Mouse (Mus musculus): ENCODE measurements at regions not wholly inside any gene's neighbourhood (a gene's known extent, or its start where the extent isn't known, plus 50 kb on each side); places are given as distances from the start of the nearest gene placed in this dataset.

DNA sequence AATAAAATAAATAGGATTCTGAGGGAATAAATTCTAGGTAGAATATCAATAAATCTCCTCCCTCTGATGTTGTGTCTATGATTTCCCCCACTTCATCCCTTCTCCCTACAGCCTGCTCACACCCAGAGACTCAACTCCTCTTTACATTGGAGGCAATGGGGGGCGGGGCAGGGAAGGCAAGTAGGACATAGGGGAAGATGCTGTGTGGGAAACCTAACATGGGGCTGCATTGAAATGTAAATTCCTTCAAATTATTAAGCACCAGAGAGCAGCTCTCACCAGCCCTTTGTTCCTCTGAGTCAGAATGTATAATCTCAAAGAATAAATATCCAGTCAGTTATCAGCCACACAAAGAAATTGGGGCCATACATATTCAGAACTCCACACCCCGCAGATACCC is 91.6 kb downstream of the Nuf2 start:
- DNase-seq (ENCODE audit: low spot score in 2 of 2): no peak

DNA sequence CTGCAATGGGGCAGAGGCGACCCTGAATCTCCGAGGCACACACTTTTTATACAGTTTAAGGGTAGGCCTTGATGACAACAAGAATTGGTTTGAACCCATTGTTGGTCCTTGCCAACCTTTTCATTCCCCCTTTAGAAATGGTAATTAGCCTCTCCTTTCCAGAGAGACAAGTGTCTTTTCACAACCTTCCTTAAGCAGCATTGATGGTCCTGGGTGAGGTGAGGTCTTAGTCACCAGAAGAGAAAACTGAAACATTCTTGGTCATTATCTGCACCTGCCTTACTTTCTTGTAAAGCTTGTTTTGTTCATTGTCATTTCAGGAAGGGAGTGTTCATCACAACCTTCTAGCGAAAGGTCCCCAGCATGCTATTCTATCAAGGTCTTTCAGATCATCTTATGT is 93.3 kb downstream of the Nuf2 start:
- no peak for DNase-seq (ENCODE audit: low spot score in 2 of 2)

DNA sequence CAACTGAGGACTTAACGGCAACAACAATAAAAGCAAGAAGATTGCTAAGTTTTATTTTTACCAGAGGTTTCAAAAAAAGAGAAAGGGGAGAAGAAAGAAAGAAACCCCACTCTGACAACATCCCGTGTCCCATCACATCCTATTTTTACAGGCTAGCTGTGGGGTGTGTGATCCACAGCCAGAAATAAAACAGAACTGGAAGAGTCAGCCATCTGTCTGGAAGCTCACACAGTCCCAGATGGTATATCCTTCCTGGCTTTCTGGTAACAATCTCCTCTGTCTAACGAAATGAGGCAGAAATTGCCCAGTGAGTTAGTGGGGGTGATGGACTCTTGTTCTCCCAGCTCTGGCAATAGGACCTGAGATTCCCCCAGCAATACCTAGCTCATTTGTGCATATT is 108.9 kb downstream of the Nuf2 start:
- peak; percentile 69 to 83 for DNase-seq (ENCODE audit: low spot score in 2 of 2)

DNA sequence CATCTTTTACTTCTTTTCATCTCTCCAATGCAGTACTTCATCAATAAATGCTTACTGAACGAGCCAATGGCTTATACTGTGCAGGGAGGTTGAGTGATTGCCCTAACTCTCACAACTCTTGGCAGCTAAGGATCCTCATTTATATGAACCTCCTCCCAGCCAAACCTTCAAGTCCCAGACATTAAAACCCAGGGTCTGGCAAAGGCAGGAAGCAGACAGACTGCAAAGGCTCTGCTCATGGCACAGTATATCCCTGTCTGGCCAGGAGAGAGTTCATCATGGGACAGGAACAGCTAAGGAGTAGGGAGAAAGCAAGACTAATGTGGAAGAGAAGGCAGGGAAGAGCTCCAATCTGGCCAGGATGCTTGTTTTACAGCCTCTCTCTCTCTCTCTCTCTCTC is 109.6 kb downstream of the Nuf2 start:
- no peak for DNase-seq (ENCODE audit: low spot score in 2 of 2)

DNA sequence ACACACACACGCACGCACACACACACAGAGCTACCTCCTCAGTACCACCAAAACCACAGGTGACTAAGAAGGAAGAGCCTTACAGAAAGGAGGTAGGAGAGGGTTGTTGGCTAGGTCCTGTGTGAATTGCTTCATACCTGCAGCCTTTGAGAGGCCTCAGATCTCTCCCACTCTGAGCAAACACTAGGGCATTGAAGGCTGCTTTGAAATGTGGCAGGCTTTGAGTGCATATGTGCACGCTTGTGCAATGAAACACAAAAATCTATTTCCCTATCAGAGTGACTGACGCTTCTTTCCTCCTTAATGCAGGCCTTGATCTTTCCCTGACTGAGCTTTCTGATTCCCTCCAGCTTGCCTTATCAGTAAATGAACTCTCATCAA is 112.6 kb downstream of the Nuf2 start:
- no peak for DNase-seq (ENCODE audit: low spot score in 2 of 2)

DNA sequence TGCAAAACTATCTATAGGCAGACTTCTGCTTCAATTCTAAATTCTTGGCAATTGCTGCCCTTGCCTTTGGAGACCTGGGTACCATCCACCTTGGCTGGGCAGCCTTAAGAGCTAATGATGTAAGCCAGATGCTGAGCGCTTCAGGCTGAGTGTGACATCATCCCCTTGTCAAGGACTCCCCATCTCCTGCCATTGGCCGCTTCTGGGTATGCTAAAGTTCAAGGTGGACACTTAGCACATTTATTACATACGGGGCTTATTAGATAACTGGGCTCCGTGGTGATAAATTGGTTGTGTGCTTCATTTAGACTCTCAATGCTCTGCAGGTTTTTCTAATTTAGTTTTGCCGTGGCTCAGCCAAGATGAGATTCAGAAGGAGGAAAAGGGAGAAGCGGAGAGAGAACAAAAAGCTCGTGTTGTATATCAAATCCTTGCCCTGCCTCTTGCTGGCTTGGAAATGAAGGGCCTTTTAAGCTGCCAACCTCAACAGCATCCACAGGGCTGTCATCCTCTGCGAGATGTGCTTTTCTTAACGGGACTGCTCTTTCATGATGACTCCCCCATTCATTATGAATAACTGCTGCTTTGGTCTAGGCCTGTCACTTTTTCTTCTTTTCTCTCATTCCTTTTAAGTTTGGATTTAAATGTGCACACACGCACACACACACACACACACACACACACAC is 113.1 kb downstream of the Nuf2 start:
- no peak for DNase-seq (ENCODE audit: low spot score in 2 of 2)

DNA sequence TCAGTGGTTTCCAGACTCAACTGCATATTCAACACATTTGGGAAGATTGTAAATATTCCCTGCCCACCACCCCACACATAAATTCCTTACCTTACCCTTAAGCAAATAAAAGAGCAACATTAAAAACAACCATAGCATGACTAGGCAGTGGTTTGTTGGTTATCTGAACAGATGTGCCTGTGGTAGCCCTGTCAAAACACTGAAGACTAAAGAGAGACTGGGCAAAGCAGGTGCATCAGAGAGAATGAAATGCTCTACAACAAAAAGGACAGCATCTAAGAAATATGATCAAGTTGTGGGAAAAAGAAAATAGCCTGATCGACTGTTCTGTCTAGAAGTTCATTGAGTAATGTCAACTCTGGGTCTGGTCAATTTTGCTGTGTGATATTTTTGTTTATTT is 114.6 kb downstream of the Nuf2 start:
- DNase-seq (ENCODE audit: low spot score in 2 of 2): no peak

DNA sequence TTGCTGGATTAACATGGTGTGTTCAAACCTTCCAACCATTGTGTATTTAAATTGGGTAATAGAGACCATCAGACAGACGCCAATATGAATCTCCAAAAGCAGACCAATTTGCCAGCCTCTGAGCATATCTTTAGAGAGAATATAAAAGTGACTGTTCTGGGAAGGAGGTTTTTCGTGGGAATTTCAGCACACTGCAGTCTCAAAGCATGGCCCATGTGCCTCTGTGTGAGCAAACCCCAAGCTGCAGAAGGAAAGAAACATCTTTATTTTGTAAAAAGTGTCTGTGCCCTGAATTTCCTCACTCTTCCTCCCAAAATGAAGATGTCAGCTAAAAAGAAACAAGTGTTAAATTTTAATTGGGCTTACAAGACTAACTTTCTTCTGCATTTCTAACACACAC is 123.1 kb downstream of the Nuf2 start:
- DNase-seq (ENCODE audit: low spot score in 2 of 2): no peak

DNA sequence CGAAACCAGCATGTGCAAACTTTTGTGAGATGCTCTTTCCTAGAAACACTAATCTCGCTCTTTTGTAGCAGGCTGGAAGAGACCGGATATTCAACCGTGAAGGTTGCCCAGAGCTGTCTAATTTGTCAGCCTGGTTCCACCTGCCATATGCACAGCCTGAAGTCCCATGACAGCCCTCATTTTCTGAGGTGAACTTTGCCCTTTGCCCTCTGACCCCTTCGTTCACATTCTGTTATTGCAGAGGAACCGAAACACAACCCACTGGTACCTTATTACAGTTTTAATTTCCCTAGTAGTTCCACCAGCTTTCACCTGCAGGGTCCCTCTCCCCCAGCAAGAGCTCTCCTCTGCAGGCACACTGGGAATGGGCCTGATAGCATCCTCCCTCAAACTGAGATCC is 130.4 kb downstream of the Nuf2 start:
- no peak for DNase-seq (ENCODE audit: low spot score in 2 of 2)

DNA sequence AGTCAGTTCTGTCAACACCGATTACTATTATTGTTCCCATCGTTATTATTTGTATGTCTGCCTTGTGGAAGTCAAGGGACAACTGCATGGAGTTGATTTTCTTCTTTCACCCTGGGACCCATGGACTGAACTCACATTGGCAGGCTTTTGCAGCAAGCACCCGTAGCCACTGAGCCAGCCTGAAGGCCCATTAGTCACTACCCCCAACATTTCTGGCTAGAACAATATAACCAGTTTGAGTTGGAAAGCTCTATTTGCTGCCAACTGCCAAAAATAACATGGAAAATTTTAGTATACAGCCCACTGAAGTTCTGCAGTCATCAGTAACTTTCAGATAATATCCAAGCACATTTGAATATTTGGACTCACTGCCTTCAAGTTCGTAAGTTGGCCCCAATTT is 133.9 kb downstream of the Nuf2 start:
- no peak for DNase-seq (ENCODE audit: low spot score in 2 of 2)

DNA sequence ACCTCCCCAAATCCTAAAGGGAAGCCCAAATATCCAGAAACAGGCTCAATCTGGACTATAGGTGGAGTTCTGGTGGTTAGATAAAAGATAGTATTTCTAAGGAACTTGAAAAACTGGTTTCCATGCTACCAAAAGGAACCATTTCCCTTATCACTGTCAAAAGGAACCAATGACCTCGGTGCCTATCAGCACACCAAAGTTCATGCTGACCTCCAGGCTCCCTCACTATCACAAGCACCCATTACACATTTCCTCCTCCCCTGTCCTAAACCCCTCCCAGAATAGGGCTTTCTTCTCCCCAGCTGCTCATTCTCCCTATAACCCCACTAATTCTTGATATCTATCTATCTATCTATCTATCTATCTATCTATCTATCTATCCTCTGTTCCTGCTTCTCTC is 144.2 kb downstream of the Nuf2 start:
- no peak for DNase-seq (ENCODE audit: low spot score in 2 of 2)

DNA sequence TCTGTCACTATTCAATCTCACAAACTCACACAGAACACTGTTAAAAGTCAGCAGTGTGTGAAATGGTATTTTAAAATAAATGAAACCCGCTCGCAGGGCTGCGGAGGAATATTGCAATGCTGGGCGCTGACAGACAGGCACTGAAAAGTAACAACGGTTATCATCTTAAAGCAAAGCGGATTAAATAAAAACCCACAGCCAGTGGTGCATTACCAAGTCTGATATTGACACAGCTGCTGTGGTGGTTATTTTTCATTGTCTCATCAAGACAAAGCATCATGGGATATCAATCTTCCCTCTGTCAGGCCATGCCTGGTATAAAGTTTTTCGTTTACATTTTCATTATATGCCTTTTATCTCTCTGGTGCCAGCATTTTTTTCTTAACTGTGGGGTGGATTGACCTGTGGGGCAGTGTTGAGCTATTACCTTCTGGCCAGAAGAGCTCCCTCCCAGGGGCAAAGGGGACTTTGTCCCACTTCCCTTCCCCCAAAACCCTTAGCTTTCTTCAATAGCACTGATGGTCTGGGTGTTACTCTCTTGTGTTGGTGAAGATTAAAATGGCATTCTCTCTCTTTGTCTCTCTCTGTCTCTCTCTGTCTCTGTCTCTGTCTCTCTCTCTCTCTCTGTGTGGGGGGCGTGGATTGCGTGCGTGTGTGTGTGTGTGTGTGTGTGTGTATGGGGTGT is 145.4 kb downstream of the Nuf2 start:
- no peak for DNase-seq (ENCODE audit: low spot score in 2 of 2)

DNA sequence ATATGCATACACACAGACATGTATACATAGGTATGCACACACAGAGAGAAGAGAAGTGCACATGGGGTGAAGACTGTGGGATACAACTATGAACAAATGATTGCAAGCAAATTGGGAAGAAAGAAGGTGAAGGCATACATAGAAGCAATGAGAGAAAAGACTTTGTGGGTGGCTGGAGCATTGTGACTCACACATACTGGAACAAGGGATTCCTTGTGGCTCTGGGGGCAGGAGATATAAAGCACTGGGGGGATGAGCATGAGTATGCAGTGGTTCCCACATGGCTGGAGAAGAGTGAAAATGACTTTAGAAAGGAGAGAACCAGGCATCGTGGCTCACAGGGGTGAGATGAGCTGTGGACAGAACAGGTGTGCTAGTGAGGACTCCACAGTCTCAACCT is 156.6 kb downstream of the Nuf2 start:
- DNase-seq (ENCODE audit: low spot score in 2 of 2): no peak

DNA sequence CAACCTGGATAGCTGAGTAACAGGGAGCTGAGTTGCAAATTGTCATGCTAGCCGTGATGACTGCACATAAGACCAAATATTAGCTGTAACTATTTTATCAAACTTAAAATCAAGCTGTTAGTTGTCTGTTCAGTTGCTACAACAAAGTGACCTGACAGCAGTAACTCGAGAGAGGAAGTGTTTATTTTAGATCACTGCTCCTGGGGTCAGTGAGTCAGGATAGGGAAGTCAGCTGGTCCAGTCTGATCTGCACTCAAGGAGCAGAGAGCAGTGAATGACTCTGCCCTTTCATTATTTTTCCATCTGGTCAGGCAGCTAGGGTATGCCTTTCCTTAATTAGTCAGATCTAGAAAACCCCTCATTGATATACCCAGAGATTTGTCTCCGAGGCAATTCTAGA is 162.5 kb downstream of the Nuf2 start:
- DNase-seq (ENCODE audit: low spot score in 2 of 2): no peak

DNA sequence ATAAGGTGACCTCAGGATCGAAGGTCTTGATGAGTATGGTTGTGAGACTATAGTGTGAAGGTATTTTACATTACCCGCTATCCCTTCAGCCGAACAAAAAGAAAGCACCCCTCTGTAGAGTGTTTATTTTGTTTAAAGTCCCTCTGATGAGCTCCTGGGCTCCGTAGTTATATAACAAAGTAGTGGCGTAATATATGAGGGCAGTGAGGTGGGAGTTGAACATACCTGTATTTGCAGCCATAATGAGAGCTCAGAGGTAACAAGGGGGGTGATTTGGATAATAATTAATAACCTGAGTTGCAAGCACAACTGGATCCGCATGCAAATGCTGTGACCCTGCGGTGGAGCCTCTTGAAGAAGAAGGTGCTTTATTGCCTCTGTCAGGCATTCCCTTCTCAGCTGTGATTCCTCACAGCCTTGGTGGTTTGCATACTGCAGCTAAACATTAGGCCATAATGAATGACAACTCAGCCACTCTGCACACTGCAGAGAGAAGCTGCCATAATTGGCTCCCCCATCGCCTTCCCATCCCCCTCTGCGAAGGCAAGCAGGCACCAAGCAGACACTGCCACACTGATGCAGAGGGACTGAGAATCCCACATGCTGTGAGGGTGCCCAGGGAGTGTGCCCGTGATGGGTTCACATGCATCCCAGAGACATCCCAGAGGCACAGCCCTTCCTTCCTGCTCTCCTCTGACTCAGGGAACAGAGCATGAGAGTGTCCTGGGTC is 163.3 kb downstream of the Nuf2 start:
- DNase-seq (ENCODE audit: low spot score in 2 of 2): no peak

DNA sequence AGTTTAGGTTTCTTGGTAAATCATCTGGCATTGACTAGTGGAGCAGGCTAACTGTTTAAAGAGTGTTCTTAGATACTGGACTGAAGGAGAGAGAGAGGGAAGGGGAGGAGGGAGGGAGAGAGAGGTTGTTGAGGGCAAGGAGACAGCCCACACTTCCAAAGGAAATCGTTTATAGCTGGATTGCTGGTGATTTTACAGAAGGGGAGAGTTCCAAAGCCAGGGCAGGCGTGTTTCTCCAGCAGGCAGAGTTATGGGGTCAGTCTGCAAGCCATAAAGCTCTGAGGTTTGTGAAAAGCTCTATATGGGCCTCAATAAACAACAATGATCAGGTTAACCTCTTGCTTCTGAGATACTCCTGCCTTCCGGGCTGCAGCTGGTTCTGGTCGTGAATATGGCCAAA is 163.9 kb downstream of the Nuf2 start:
- no peak for DNase-seq (ENCODE audit: low spot score in 2 of 2)

DNA sequence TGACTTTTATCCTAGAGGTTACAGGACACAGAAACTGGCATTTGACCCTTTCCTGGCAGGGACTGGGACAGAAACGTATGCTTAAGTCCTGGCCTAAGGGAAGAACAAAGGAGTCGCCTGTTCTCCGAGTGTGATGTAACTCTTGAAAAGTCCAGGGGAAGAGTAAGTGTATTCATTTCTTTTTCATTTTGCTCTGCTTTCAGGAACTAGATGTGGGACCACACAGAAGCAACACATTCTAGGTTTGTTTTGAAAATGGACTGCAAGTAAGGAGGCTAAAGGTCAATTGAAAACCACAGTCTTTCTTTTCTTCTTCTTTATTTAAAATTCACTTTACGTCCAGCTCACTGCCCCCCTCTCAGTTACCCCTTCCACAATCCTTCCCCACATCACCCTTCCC is 168.7 kb downstream of the Nuf2 start:
- DNase-seq (ENCODE audit: low spot score in 2 of 2): no peak

DNA sequence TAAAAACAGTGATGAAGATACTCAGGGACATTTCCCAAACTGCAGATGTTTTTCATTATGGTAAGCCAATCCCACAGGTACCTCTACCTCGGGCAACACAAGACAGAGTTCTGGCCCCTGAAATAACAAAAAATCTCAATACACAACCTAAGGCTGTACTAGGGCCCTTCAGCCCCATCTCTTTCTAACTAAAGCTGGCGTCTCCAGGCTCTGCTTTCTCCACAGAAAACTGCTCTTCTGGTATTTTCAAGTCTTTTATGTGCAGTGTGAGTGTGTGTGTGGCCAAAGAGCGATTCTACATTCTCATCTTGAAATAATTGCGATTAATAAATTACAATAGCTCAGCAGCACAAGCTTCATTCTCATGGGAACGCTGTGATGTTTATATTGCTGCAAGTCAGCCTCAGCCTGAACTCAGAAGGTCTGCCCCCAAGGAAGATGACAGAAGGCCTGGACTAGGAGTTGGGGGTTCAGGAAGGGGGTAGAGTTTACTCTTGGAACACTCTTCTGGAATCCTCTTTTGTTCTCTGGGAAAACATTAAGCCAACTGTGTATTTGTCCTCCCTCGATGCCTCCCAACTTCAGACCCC is 173.5 kb downstream of the Nuf2 start:
- no peak for DNase-seq (ENCODE audit: low spot score in 2 of 2)

DNA sequence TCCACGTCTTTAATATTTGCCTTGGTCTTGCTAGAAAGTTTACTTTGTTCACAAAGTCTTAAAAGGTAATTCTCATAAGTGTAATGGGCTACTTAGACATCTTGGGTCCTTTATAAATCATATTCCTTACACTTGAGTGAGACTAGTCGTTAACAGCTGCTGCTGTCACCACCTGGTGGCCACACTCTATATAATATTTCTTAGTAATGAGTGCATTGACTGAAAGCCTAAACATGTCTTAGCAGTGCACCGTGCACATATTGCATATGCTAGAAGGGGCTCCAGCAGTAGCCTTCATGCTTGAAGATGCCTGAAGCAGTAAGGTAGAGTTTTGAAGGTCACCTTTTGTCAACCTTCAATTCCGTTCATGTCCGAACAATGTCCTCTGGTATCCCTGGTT is 177.2 kb downstream of the Nuf2 start:
- DNase-seq (ENCODE audit: low spot score in 2 of 2): no peak

DNA sequence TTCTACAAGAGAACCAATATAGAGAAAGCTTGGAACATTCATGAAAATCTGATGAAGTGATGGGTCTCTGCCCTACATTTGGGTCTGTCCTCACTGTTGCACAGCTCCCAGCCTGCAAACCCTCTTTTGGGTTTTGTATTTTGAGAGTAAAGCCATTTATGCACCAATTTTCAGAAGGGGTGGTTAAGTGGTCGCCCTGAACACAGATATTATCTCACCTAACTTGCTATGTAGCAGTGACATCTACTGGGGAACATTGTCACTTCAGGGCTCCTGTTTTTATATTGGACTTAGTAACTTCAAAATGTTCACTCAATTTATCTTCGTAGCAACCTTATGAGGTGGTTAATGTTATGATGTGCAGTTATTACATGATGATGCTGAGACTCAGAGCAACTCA is 183.6 kb downstream of the Nuf2 start:
- no peak for DNase-seq (ENCODE audit: low spot score in 2 of 2)

DNA sequence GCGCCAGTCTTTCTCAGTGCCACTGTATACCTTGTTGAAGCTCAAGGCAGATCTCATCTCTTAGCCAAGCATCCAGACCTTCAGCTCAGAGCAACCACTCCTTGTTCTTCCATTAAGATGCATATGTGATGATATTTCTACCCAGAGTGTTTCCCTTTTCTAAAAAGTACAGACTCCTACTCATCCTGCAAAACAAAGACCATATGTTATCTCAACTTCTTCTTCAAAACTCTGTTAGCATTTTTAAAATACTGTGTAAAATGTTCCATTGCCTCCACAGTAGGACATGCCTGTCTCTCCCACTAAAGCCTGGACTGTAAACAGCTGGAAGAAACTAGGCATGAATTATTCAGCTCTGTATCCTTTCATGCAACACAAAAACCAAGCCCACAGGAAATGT is 184.4 kb downstream of the Nuf2 start:
- DNase-seq (ENCODE audit: low spot score in 2 of 2): peak in 1 of 2 experiments; percentile 12

DNA sequence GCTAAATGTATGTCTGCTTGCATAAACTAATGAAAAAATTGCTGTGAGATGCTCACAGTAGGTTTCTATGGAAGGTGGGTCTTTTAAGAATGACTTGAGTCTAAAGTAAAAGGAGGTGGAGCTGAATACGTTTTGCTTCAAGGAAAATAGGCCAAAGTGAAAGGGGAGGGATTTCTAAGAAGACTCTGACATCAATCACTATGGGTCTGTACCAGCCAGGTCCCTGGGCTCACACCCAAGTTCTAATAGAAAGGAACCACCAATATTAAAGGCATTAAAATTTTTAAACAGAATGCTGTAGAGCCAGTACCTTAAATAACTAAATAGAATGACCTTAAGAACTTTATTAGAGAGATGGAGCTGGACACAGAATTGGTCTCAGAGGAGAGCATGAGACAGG is 190.1 kb downstream of the Nuf2 start:
- no peak for DNase-seq (ENCODE audit: low spot score in 2 of 2)

DNA sequence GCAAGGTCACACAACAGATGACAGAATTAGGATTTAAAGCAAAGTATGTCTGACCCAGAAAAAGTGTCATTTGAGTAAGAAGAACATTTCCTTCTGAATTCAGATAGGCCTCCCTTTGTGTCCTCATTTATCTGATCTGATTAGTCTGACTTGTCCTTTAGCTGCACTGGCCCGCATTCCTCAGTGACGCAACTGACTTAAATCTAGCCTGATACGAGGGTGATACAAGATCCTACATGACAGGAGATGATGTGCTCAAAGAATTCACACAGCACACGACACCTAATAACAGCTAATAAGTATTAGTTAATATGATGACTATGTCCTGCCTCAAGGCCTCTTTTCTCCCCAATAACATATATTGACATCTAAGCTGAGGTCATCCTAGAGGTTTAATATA is 192.8 kb downstream of the Nuf2 start:
- DNase-seq (ENCODE audit: low spot score in 2 of 2): no peak
